Mouse (Mus musculus) heart, postnatal 0 days (tissue): ENCODE measurements around the gene Gpr18. TPM values are rescaled to one million over a fixed set of nuclear protein-coding genes. Genes with fewer than 3 reads are reported as not detected.

Experiments
- ATAC-seq: fragments of 200-750 bp; cut with Nextera tagmentation; 2 replicates; pipeline ENCODE4 v1.8.0; 2017; ENCODE audit warnings: low read depth, moderate number of reproducible peaks, moderate library complexity; ENCODE audit not compliant: insufficient read depth
- DNase-seq: peaks from one replicate; pipeline ENCODE4 v3.0.0-alpha.2; 2016; ENCODE audit warnings: low spot score
- H3K27ac ChIP-seq: fragments of 300-500 bp; sonication (generic); 2 replicates; pipeline ENCODE4 v1.5.1; 2014; ENCODE audit warnings: low read depth, mild to moderate bottlenecking
- H3K27me3 ChIP-seq: fragments of 300-500 bp; sonication (generic); 2 replicates; pipeline ENCODE4 v1.6.1; 2014; ENCODE audit warnings: low read length, mixed read lengths; ENCODE audit not compliant: control insufficient read depth, insufficient read depth
- H3K36me3 ChIP-seq: fragments of 300-500 bp; sonication (generic); replicated peaks from 2 replicates; pipeline ENCODE4 v1.6.1; 2014; ENCODE audit warnings: low read length, mixed read lengths; ENCODE audit not compliant: control insufficient read depth, insufficient read depth
- H3K4me1 ChIP-seq: fragments of 300-500 bp; sonication (generic); 2 replicates; pipeline ENCODE4 v1.6.1; 2014; ENCODE audit warnings: antibody characterized with exemption; ENCODE audit not compliant: control insufficient read depth, insufficient read depth
- H3K4me2 ChIP-seq: fragments of 300-500 bp; sonication (generic); 2 replicates; pipeline ENCODE4 v1.6.1; 2014; ENCODE audit warnings: low read depth, mild to moderate bottlenecking, low read length, moderate library complexity
- H3K4me3 ChIP-seq: fragments of 300-500 bp; sonication (generic); 2 replicates; pipeline ENCODE4 v1.5.1; 2014; ENCODE audit warnings: low read depth, low read length
- H3K9ac ChIP-seq: fragments of 300-500 bp; sonication (generic); replicated peaks from 2 replicates; pipeline ENCODE4 v1.6.1; 2014; ENCODE audit warnings: low read depth, low read length, mixed read lengths
- H3K9me3 ChIP-seq: fragments of 300-500 bp; sonication (generic); replicated peaks from 2 replicates; pipeline ENCODE4 v1.6.1; 2016; ENCODE audit warnings: low read length; ENCODE audit not compliant: control insufficient read depth
- CTCF ChIP-seq: IDR thresholded peaks from 2 replicates; pipeline ENCODE4 v1.5.1; 2016; ENCODE audit warnings: antibody characterized with exemption, control low read depth, low read depth
- EP300 ChIP-seq: IDR thresholded peaks from 2 replicates; pipeline ENCODE4 v1.6.1; 2016; ENCODE audit warnings: antibody characterized with exemption, low read depth
- WGBS: fragments of 180-500 bp; shearing (Covaris S2); extraction: QIAGEN DNeasy Blood & Tissue Kit; methylation state at CpG from one replicate; pipeline ENCODE4 v1.1.7; 2014; 5-methylcytosine and 5-hydroxymethylcytosine counted together
- polyA plus RNA-seq: library from polyadenylated mRNA; unstranded; fragments of >200 nt; fragmentation: Nextera tagmentation; extraction: Ambion mirVana; gene quantifications from 2 replicates; pipeline ENCODE4 v1.2.1, GENCODE M21; 2015
- total RNA-seq: library from RNA; depleted of rRNA; stranded (reverse); fragments of >200 nt; gene quantifications from 2 replicates; pipeline ENCODE4 v1.2.3, GENCODE M21; 2014; ENCODE audit warnings: low replicate concordance

Gene Gpr18
- total and polyA plus RNA-seq, 2 experiments from 2014 or later, result 0.07 TPM; not detected in 1

DNA sequence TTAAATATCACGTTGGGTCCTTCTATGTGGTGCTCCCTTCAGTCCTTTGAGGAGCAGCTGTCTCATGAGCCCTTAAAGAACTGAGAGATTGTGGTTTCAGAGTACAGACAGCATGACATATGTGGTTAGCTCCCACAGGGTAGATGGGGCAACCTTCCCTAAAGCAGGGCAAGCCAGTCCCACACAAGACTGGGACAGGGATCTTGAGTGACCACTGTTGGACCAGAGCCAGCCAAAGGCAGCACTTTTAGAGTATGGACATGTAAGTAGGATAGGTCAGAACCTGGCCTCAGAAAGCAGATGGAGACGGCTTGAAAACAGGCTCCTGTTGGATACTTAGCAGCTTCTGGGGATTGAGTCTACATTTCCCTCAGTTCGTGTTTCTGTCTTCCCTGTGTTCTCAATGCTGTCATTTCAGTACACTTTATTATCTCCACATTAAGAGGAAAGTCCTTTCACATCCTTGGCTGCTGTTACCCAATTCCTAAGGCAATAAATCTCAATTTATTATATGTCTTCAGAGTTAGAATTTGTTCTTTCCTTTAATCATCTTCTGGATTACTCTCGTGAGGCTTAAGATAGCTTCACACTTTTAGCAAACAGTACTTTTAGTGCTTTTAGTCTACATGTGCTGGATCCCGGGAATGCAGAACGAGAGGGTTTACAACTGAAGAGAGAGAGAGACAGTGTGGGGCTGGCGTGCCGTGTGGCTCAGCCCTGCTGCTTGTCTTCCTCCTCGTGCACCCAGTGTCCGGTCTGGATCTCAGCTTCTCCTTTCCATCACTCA, 43.4 kb upstream of the Gpr18 start:
- no peaks in the 10 kb centered on the region for H3K36me3 ChIP-seq
- H3K27me3 ChIP-seq, result no peaks in the 10 kb centered on the region
- peaks cover 28% of the 10 kb centered on the region for H3K4me1 ChIP-seq
- ATAC-seq (no peak), DNase-seq (no peak)
- no peak overlapping the region for H3K27ac ChIP-seq
- H3K4me2 ChIP-seq, result no peak overlapping the region
- no peaks in the 10 kb centered on the region for H3K9me3 ChIP-seq
- no peak overlapping the region for H3K9ac ChIP-seq
- TF ChIP-seq CTCF (no peak), EP300 (no peak)
- H3K4me3 ChIP-seq, result no peak overlapping the region
- WGBS, result 75% methylated on average over 10 of the region's 10 CpGs

DNA sequence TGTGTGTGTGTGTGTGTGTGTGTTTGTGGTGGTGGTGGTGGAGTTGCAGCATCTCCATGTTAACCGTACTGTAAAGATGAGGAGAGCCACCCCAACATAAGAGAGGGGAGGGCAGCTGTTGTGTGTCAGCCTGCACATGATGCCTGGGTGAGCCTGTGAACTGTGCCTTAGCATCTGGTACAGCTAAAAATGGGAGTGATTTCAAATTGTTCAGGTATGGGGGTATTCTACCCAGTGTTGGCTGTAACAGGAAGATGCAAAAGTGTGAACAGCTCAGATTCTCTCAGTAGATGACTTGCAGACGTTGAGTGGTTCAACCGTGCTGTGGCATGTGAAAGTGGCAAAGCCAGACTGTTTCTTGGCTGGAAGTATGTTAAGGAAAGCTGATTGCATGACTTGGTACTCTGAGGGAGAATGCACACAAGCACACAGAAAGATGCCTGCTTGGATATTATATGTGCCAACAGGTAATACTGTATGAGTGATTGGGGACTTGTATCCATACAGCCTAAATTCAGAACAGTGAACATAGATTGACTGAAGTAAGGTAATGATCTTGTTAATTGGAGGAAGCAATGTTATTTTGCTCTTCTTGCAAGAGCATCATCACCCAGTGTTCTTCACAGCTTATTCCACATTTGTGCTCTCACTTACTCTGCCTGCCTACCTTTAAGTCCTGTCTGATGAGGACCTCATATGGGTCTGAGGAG, 42.6 kb upstream of the Gpr18 start:
- H3K4me1 ChIP-seq, result peaks cover 21% of the 10 kb centered on the region
- H3K9me3 ChIP-seq, result no peaks in the 10 kb centered on the region
- no peak for TF ChIP-seq CTCF
- 80% methylated on average over 3 of the region's 3 CpGs for WGBS
- H3K27me3 ChIP-seq, result no peaks in the 10 kb centered on the region
- DNase-seq (no peak), ATAC-seq (no peak)
- no peaks in the 10 kb centered on the region for H3K36me3 ChIP-seq
- no peak overlapping the region for H3K27ac ChIP-seq
- H3K4me2 ChIP-seq, result no peak overlapping the region
- H3K4me3 ChIP-seq, result no peak overlapping the region
- H3K9ac ChIP-seq, result no peak overlapping the region

DNA sequence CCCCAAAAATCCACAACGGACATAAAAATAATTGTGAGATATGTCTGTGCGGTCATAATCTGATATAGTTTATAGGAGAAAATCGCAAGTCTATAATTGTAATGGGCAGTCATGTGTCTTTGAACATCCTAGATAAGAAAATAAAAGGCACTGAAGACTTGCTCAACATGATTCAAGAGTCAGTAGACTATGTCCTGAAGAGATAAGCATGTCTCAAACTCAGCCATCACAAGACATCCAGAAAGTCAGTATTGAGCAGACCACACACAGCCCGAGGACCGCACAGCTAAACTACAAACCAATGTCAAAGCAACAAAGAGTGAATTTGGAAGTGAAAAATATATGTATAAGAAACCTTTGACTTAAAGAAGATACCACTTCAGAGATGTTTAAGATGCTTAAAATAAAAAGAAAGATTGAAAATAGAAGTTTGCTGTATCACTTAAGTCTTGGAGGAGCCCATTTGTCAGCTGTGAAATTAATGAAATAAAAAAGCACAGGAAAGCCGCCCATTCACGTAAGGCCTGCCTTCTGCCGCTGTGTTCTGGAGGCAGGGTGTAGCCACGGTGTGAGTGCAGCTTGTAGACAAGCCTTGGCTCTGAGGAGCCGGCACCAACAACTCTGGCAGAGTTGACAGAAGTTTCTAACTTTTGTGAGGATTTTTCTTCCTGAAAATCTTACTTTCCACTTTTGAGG, 41.7 kb upstream of the Gpr18 start:
- Histone ChIP-seq H3K4me2 (no peak overlapping the region), H3K9me3 (no peaks in the 10 kb centered on the region), H3K27me3 (no peaks in the 10 kb centered on the region), H3K9ac (no peak overlapping the region), H3K4me3 (no peak overlapping the region), H3K36me3 (no peaks in the 10 kb centered on the region), H3K4me1 (peaks cover 17% of the 10 kb centered on the region), H3K27ac (no peak overlapping the region)
- DNase-seq (no peak), ATAC-seq (no peak)
- TF ChIP-seq EP300, result no peak
- TF ChIP-seq CTCF, result no peak
- WGBS, result 92% methylated on average over 10 of the region's 10 CpGs

DNA sequence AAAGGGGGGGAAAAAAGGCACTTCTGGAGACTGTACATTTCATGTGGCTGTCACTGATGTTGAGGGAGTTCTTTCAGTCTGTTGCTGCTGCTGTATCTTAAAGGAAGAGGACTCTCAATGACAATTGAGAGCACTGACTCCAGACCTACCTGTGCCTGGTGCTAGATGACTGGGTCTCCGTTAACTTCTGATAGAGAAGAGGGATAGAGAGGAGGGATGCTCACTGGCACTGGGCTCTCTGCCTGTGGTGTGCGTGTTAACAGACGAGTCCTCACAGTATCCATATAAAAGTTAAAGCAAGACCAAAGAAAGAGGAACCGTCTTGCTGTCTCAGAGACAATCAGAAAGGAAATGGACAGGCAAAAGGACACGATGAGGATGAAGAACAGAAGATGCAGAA, 40.7 kb upstream of the Gpr18 start:
- H3K9ac ChIP-seq, result no peak overlapping the region
- DNase-seq (no peak), ATAC-seq (no peak)
- TF ChIP-seq EP300, result no peak
- TF ChIP-seq CTCF, result no peak
- no peaks in the 10 kb centered on the region for H3K27me3 ChIP-seq
- no peaks in the 10 kb centered on the region for H3K36me3 ChIP-seq
- no peak overlapping the region for H3K4me3 ChIP-seq
- no peaks in the 10 kb centered on the region for H3K9me3 ChIP-seq
- H3K4me1 ChIP-seq, result peaks cover 8% of the 10 kb centered on the region; the same call in 1 of the 2 replicates
- H3K4me2 ChIP-seq, result no peak overlapping the region
- WGBS, result 87% methylated on average over 5 of the region's 5 CpGs
- no peak overlapping the region for H3K27ac ChIP-seq

DNA sequence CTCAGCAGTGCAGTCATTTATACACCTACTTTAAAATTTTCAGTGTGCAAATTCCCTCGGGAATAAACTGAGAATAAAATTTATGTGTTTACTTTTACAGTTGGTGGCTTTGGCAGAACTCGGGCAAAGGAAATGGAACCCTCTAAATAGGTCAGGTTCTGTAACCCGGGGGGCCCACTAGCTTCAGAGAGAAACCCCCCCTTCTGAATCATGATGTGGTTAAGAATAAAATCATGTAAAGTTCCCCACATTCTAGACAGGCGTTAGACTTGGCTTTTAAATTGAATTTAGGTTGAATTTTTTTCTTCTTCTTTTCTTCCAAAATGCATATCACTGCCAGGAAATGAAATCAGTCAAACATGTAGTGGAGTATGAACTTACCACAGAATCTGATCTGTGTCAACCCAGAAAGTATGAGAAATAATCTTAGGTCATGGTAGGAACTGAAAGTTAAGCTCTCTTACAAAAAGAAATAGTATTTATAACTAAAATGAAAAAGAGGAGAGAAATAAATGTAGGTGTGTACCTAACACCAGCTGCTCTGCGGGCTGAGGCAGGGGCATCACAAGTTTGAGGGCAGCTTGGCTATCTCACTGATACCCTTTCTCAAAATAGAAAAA, 39.7 kb upstream of the Gpr18 start:
- Histone ChIP-seq H3K27ac (no peak overlapping the region), H3K36me3 (no peaks in the 10 kb centered on the region), H3K27me3 (no peaks in the 10 kb centered on the region), H3K4me2 (no peak overlapping the region), H3K9me3 (no peaks in the 10 kb centered on the region), H3K9ac (no peak overlapping the region), H3K4me1 (no peaks in the 10 kb centered on the region), H3K4me3 (no peak overlapping the region)
- DNase-seq (no peak), ATAC-seq (no peak)
- 80% methylated on average over 5 of the region's 5 CpGs for WGBS
- TF ChIP-seq EP300, result no peak
- no peak for TF ChIP-seq CTCF
